Mouse (Mus musculus): Measurements from ENCODE around the gene Fcamr.

The Fcamr gene

GRCm38 (mm10) chr1:130850405-130850804 lies 49.7 kb downstream of the Fcamr start:
- DNase-seq (ENCODE audit: low spot score in 2 of 2) = no peak

DNA sequence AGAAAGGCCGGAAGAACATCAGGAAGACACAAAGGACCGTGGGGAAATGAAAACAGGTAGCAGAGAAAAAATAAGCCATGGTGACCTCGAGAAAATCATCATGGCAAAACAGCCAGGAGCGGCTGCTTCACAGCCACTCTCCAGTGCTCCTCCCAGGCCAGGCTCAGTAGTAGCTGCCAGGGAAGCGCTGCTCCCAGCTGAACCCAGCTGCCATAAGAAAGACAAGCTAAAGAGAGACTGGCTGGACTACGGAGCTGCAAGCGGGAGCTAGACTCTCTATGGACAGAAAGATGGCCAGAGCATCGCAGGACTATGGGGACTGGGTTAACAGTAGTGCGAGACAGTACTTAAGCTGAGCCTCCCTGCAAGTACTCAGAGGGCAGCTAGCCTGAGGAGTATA lies 54.1 kb downstream of the Fcamr start:
- no peak for DNase-seq (ENCODE audit: low spot score in 2 of 2)

- DNase-seq (ENCODE audit: low spot score in 2 of 2) = no peak
Observed at GRCm38 (mm10) chr1:130855723-130856122, 55.0 kb downstream of the Fcamr start.

DNA sequence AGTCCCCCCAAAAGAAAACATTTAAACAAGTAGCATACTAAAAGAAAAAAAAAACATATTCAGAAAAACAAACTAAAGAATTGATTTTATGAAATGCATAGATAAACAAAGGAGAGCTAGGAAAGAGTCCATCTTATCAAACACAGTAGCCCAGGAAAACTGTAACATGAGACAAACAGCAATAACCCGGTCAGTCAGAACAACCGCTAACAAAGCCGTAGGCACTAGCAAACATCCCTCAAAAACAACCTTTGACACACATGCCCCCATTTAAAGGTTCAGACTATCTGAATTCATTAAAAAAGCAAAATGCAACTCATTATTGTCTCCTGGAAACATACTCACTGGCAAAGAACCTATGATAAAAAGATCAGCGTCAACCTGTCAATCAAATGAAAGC lies 56.8 kb downstream of the Fcamr start:
- DNase-seq (ENCODE audit: low spot score in 2 of 2) = no peak

GRCm38 (mm10) chr1:130864238-130864637 lies 63.5 kb downstream of the Fcamr start:
- peak; percentile 23 to 33 for DNase-seq (ENCODE audit: low spot score in 2 of 2)
